Mouse (Mus musculus) lung, adult 2 months (tissue): ENCODE data around the gene Ccdc177. TPM values are rescaled to one million over a fixed set of nuclear protein-coding genes. Genes with fewer than 3 reads are reported as not detected.

ENCODE experiments used
- DNase-seq: peaks from one replicate; pipeline ENCODE4 v3.0.0; 2022
- H3K4me1 ChIP-seq: fragments of 200-500 bp; 2 replicates; pipeline ENCODE4 v1.6.1; 2011; ENCODE audit warnings: low read length; ENCODE audit not compliant: control insufficient read depth, insufficient read depth
- H3K4me3 ChIP-seq: fragments of 200-500 bp; replicated peaks from 2 replicates; pipeline ENCODE3; 2011; ENCODE audit warnings: low read depth, mild to moderate bottlenecking, control low read depth, low read length; ENCODE audit errors: extremely low read depth
- CTCF ChIP-seq: fragments of 200-500 bp; IDR thresholded peaks from 2 replicates; pipeline ENCODE4 v1.5.1; 2011; ENCODE audit warnings: mild to moderate bottlenecking, low read length, control low read depth; ENCODE audit not compliant: insufficient read depth
- POLR2A ChIP-seq: fragments of 200-500 bp; IDR thresholded peaks from 2 replicates; pipeline ENCODE4 v1.6.1; 2011; ENCODE audit warnings: low read depth, mild to moderate bottlenecking, control low read depth, low read length, borderline replicate concordance; ENCODE audit errors: extremely low read depth
- WGBS: fragments of 180-500 bp; shearing (Covaris S2); methylation state at CpG from one replicate; pipeline ENCODE4 v1.1.7; 2018; 5-methylcytosine and 5-hydroxymethylcytosine counted together
- polyA plus RNA-seq: library from polyadenylated mRNA; depleted of rRNA; stranded (reverse); fragments of >200 nt; gene quantifications from 2 replicates; pipeline ENCODE4 v1.2.3, GENCODE M21; 2012; rRNA removed

Ccdc177 gene
- polyA plus RNA-seq, 1 experiment, result not detected

- H3K4me3 ChIP-seq, result no peak overlapping the region
- DNase-seq, result peak; percentile 83
- WGBS, result 21% methylated on average over 10 of the region's 10 CpGs
- no peak for TF ChIP-seq POLR2A
- peak; percentile 88 for TF ChIP-seq CTCF
- no peaks in the 10 kb centered on the region; the same call in 1 of the 2 replicates for H3K4me1 ChIP-seq
These were observed 35.5 kb downstream of the Ccdc177 start for GRCm38 (mm10) chr12:80724853-80725559.

- 86% methylated on average over 15 of the region's 15 CpGs for WGBS
- H3K4me3 ChIP-seq, result no peak overlapping the region
- TF ChIP-seq CTCF, result no peak
- no peak for TF ChIP-seq POLR2A
- no peak for DNase-seq
- no peaks in the 10 kb centered on the region for H3K4me1 ChIP-seq
These were observed 39.0 kb downstream of the Ccdc177 start for GRCm38 (mm10) chr12:80721458-80721857.

GRCm38 (mm10) chr12:80720507-80720906, 40.0 kb downstream of the Ccdc177 start:
- no peak for DNase-seq
- Histone ChIP-seq H3K4me3 (no peak overlapping the region), H3K4me1 (no peaks in the 10 kb centered on the region)
- WGBS, result 74% methylated on average over 12 of the region's 12 CpGs
- no peak for TF ChIP-seq CTCF
- TF ChIP-seq POLR2A, result no peak

GRCm38 (mm10) chr12:80719141-80719540, 41.3 kb downstream of the Ccdc177 start:
- TF ChIP-seq CTCF (no peak), POLR2A (no peak)
- DNase-seq, result no peak
- no peaks in the 10 kb centered on the region for H3K4me1 ChIP-seq
- WGBS, result 50% methylated on average over 2 of the region's 2 CpGs
- no peak overlapping the region for H3K4me3 ChIP-seq

- 72% methylated on average over 6 of the region's 6 CpGs for WGBS
- Histone ChIP-seq H3K4me3 (no peak overlapping the region), H3K4me1 (no peaks in the 10 kb centered on the region)
- TF ChIP-seq POLR2A (no peak), CTCF (no peak)
- no peak for DNase-seq
These were observed 44.6 kb downstream of the Ccdc177 start for GRCm38 (mm10) chr12:80715915-80716314.

GRCm38 (mm10) chr12:80706915-80707604, 53.4 kb downstream of the Ccdc177 start:
- no peak for TF ChIP-seq POLR2A
- TF ChIP-seq CTCF, result no peak
- WGBS, result 26% methylated on average over 6 of the region's 6 CpGs
- H3K4me3 ChIP-seq, result no peak overlapping the region
- DNase-seq, result no peak
- peaks cover 10% of the 10 kb centered on the region; the same call in 1 of the 2 replicates for H3K4me1 ChIP-seq

GRCm38 (mm10) chr12:80706208-80706914, 54.1 kb downstream of the Ccdc177 start:
- H3K4me3 ChIP-seq, result no peak overlapping the region
- no peak for TF ChIP-seq POLR2A
- no peak for TF ChIP-seq CTCF
- peaks cover 10% of the 10 kb centered on the region; the same call in 1 of the 2 replicates for H3K4me1 ChIP-seq
- WGBS, result 45% methylated on average over 11 of the region's 11 CpGs
- DNase-seq, result no peak

Other genes with a start within 250 kb of the Ccdc177 start
- 2.6 and 2.7 TPM in 2 replicates for gene Galnt16, start 242.4 kb downstream of the Ccdc177 start, polyA plus RNA-seq
- gene Slc39a9, start 116.8 kb downstream of the Ccdc177 start, polyA plus RNA-seq, result 49.8 and 63.9 TPM in 2 replicates
- 15.2 and 20.7 TPM in 2 replicates for gene Erh, start 116.3 kb downstream of the Ccdc177 start, polyA plus RNA-seq
- 20.3 and 20.5 TPM in 2 replicates for gene Plekhd1, start 68.1 kb downstream of the Ccdc177 start, polyA plus RNA-seq
- gene Susd6, start 29.8 kb upstream of the Ccdc177 start, polyA plus RNA-seq, result 83.3 and 102 TPM in 2 replicates
- gene Srsf5, start 184.8 kb upstream of the Ccdc177 start, polyA plus RNA-seq, result 364 and 550 TPM in 2 replicates
- 0.11 and 0.50 TPM in 2 replicates for gene Slc10a1, start 208.0 kb upstream of the Ccdc177 start, polyA plus RNA-seq